Mouse (Mus musculus) WW6 (cell line): Measurements from ENCODE around the gene Iqsec1.

Experiments
- DNase-seq: peaks from one replicate; pipeline ENCODE4 v3.0.0-alpha.2; 2013; ENCODE audit warnings: low read depth, low spot score

The Iqsec1 gene

DNA sequence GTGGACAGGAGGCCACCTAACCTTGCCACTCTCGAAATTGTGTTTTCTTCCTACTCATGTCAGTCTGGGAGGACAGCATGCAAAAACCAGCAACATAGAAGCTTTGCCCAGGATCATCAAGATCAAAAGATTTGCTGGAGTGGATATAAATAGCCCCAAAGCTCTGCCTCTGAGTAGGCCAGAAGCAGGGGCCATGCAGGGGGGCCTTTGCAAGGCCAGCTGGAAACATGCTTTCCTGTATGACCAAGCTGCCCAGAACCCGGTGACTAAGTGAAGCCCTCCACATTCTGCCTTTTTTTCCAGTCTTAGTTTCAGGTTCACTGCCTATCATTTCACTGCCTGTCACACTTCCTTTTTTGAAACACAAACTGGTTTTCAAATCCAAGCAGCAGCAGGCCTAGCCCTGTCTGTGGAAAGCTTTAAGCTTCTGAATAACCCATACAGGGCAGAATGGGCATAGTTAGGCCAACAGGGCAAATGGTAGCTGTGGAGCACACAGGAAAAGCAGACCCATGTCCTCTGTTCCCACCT is 19.1 kb downstream of the Iqsec1 start:
- DNase-seq, result no peak

DNA sequence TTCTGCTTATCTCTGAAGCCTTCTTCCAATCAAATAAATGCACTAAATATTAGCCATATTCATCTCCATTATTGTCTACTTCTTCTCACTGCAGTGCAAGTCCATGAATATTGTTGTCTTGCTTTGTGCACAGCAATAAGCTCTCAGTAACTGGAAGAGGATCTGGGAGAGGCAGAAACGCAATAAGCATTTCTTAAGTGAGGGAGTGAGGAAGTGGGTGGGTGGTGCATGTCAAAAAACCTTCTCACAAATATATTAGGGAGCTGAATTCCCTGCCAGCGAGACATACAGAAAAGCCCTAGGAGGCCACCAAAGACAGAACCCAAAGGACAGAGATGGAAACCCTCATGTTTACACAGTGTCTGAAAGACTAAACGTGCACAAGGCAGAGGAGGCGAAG is 35.1 kb downstream of the Iqsec1 start:
- no peak for DNase-seq

DNA sequence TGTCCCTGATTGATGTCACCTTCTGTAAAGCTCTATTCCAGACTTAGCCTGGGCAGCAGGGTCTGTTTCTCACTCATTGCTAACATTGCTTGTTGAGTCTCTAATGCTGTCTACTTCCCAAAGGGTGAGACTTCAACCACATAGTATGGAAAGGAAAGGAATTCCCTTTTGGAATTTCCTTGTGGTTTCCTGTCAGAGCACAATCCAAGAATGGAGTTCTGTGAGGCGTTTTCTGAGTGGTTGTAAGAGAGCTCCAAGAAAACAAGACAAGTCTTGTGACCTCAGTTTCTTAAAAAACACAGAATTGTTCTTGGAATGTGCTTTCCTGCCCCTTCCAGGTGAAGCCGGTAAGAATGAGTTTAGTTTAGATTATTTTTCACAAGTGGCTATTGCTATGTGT is 37.5 kb downstream of the Iqsec1 start:
- DNase-seq, result no peak

DNA sequence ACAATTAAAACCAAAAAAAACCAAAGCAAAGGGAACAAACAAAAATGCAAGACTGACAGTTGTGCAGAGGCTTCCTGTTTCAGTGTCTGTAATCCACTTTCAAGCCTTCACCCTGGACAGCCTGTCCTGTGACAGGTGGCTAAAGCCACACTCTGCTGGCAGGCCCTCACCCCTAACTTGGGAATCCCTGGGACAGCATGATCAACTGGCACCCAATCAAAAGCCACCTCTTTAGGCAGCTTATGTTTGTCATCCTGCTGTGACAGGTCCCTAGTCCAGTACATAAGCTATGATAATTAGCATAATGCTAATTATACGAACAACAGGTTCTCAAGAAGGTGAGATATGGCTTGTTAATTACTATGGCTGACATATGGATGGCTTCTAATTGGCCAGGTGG is 40.4 kb downstream of the Iqsec1 start:
- DNase-seq, result no peak

DNA sequence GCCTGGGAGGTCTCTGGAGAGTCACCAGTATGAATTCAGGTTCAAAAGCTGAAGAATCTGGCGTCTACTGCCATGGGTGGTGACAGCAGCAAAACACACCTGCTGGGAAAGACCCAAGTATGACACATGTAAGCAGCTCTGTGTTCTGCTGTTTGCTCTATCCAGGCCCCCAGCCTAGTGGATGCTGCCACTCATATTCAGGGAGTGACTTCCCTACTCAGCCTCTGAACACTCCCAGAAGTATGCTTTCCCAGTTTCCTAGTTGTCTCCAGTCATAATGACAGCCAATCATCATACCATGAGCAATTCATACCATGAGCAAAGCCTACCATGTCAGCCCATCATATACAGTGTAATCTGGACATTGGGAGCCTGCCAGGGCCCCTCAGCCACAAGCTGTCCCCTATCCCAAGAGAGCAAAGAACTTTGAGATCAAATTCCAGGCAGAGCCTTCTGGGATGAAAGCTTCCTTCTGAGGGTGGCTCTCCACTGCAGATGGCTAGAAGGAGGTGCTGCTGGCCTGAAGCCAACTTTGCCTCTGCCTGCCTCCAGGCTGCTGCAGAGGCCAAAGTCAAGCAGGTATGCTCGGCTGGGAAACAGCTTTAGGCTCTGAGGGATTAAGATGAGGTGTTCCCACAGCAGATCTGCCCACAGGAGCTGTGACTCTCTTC is 42.8 kb downstream of the Iqsec1 start:
- DNase-seq, result no peak

DNA sequence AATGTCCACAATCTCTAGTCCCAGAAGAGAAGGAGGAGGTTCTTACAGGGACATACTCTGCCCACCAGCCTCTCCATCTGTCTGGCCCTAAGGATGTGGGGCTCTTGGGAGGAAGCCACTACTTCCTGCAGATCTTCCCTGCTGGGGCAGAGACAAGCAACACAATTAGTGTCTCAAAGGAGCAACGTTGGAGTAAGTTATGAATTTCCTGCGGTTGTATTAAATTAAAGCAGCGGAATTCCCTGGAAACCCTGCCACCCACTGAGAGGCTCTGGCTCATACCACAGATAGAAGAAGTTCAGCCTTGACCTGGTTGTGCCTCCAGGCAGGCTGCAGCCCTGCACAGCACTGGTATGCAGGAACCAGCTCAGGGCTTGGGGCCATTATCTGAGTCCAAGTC is 47.2 kb downstream of the Iqsec1 start:
- no peak for DNase-seq

DNA sequence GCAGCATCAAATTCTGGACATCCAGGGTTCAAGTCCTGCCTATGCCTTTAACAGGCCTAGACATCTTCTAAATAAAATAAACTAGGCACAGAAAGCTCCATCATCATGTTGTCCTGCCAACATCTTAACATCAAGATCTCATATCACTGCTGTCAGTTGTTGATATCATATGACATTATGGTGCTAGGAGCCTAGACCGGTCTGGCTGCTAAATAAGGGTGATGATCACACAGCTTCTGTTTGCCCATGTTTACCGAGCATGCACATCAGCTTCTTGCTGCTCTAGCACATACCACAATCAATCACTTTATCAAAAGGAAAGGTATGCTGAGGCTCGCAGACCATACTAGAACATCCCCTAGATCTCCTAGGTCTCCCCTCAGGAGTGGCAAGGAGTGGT is 54.8 kb downstream of the Iqsec1 start:
- no peak for DNase-seq

DNA sequence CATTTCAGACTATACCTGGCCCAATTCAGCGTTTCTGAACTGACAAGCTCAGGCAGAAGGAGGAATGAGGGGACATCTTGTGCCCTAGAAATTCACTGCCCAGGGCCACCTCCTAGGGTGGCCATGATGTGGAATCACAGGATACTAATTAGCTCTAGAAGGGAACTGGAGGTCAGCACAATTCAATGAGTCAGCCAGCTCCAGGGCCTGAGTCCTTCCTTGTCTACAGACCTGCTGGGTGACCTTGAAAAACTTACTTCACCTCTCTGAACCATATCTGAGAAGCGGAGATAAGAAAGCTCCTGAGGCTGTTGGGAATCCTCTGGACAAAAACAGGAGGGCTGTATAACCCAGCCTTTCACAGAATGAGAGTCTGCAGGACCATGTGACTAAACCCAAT is 59.7 kb downstream of the Iqsec1 start:
- no peak for DNase-seq

DNA sequence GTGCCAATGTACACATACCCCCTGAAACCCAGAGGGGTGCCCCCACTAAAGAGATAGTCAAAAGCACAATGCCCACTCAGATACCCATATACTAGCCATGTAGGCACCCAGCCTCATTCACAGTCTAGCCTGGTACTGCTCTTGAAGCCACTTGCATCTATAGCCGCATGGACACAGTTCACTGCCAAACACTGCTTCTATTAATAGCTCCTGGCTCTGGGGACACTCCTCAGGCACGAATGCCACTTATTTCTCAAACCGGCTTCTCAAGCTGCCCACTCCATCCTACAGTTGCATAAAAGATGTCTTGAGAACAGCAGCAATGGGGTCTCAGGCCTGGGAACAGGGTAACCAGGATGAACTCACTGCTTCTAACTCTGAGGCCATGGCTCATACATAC is 63.0 kb downstream of the Iqsec1 start:
- no peak for DNase-seq

DNA sequence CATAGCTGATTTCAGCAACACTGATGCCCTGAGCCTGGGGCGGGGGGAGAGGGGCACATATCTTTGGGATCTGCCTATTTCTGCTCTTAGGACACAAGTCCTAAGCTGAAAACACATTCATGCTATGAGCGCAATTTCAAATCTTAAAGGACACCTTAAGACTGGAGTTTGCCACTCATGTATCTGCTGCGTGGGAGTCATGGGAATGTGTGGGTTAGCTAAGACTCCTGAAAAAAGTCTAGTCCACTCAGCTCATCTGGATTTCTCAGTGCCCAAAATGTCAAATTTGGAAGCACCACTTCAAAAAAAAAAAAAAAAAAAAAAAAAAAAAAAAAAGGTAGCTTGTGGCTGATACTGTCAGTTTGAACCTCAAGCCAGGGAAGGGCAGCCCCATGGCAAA is 63.7 kb downstream of the Iqsec1 start:
- DNase-seq, result no peak

DNA sequence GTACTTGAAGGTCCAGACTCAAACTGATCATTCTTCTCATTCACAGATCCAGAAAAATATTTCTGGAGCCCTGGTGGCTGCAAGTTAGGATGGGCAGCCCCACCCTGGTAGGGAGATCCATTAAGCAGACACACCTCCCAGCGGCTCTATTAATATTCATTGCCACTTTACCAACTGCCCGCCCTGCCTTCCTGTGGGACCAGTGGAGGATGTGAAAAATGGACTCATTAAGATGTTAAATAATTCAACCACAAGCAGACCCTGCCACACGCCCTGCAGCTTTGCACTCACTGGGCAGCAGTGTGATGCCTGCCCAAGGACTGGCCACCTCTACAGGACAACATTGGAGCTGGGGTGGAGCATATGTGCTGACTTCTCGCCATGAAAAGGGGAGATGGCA is 64.1 kb downstream of the Iqsec1 start:
- DNase-seq, result no peak

DNA sequence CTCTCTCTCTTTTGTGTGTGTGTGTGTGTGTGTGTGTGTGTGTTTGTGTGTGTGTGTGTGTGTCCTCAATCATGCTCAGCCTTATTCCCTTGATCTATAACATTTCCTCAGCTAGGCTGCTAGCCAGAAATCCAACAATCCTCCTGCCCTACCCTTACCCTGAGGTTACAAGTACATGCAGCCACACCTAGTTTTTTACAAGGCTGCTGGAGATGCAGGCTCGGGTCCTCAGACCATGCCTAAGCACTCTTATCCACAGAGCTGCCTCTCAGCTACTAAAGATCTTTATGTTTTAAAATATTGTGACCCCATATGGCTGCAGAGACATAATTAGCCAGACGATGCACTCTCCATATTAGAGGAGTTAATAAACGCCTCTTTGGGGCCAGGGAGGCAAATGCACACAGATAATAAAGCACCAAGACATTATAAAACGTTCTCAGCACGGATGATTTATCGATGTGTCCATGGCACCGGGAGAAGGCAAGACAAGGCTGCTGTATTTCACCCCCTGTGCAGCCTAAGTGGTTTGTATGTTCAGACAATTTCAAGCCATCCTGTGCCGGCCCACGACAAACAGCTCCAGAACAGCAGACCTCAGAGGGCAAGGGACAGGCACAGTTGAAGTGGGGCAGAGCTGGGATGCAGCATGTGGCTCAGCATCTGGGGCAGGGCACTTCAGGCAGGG is 67.1 kb downstream of the Iqsec1 start:
- no peak for DNase-seq

DNA sequence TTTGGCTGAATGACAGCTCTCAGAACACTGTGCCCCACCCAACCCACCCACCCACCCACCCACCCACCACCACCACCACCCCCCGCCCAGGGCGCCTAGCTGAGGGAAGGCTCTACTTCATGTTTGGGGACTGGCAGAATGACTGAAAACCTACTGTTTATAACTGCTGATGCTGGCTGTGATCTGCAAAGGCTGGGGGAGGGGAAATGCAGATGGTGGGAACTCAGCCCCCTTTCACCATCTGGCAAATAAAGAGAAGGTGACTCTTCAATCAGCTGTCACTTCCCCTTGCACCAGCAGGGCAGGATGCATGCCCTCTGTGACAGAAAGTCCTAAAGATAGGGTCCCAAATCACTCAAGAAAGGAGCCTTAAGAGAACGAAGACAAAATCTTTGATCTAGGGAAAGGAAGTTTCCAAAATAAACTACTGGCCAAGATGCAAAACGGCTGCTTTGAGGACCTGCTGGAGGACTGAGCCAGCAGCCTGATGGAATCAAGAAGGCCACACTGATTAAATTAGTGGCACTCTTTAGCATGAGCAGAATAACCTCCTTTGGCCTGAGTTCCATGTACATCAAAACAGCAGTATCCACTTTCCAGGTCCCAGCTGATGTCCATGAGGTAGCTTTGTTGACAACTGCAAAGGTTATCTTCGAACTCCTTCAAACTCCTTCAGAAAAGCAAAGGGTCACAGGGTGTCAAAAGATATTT is 67.8 kb downstream of the Iqsec1 start:
- no peak for DNase-seq

DNA sequence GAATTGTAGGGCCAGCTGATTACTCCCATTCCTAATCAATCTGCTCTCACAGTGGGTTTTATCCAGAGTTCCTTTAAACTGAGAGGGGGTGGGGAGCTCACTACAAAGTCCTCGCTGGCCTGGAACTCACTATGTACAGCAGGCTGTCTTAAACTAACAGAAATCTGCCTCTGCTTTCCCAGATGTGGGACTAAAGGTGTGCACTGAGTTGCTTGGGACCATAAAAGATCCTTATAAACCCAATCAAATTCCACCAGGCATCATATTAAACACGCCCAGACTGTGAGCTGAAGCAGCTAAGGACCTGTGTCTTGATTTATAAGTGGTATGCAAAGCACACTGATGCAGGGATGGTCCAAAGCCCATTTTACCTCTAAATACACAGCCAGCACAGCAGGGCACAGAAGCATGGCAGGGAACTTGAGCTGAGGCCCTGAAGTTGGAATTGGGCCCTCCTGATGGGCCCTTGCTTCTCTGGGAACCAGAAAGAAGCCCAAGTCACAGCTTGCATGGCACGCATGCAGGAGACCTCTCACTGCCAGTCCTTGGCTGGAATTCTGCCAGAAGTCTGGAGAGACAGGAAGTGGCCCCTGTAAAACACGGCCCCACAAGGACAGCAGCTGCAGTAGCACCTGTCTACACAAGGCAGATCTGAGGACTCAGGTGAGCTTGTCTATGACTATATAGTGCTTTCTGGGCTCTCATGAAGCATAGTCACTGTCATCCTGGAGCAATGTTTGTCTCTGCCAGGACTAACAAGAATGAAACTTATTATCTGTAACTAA is 68.7 kb downstream of the Iqsec1 start:
- no peak for DNase-seq

DNA sequence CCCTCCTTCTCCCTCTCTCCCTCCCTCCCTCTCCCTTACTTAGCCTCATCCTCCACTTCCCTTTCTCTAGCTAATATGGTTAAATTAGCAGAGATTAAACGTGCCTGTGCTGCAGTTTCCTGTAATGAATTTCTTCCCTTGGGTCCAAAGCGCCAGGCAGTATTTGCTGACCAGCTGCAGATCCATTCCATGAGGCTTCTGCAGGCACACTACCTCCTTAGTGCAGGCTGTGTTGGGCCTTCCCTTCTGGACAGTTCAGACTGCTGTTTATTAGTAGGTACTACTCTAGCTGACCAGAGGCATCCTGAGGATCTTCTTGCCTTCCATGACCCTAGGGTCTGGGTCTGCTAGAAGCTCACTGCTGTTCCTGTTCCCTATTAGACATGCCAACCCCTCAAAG is 72.9 kb downstream of the Iqsec1 start:
- DNase-seq, result no peak

DNA sequence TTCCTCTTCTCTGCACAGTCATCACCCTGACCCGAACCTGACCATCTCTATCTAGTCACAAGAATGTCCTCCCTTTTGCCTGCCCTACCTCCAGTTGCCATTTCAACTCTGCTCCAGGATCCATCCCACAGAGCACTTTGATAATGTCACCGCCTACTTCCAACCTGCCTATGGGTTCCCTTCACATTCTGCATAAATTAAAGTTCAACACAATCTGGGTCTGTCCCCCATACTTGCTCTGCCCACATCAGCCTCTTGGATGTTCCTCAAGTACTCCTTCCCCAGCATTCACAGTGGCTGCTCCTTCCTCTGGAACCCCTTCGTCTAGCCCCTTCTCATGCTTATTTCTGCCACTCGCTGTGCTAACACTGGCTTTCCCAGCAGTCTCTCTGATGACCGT is 74.7 kb downstream of the Iqsec1 start:
- no peak for DNase-seq

DNA sequence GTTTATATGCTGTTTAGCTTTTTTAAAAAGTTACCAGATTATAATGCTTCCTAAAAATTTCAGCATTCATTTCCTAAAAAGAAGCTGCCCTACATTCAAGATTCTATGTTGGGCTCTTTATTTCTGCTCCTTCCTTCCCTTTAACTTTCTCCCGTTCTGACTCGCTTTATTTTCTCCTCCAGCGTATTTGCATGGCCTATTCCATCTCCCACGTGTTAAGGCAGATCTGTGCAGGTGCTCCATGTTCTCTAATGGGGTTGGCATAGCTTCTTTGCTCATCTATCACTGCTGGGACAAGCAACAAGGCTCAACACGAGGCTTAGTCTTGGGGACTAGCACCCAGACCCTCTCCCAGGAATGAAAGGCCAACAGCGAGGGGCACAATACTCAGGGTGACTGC is 75.7 kb downstream of the Iqsec1 start:
- no peak for DNase-seq

DNA sequence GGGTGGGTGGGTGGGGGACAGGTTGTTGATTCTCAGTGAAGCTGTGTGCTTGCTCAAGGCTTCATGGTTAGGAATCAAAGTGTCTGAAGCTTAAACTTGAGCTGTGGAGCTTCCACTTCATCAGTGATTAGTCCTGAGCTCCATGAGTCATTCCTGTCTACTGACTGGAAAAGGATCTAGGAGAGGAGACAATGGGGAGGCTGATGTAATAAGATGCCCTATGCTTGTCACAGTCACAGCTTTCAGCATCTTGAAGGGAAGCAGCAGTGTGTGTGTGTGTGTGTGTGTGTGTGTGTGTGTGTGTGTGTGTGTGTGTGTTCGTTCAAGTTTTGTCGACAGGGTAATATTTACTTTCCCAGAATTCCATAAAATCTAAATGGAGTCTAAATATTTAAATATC is 84.3 kb downstream of the Iqsec1 start:
- no peak for DNase-seq

DNA sequence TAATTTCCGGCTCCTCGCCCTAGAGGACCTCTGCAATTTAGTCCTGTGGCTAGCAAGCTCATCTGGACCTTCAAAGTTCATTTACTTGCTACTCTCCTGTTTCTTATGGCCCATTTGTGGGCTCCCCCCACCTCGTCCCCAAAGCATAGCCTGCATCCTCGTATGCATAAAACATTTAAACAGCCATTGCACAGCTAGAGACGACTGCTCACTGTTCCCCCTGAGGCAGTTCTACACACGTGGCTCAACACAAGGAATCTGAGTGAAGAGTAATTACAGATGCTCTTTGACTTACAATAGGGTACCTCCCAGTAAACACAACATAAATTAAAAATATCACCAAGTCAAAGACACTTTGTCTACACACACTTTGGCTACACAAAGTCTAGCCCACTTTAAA is 88.2 kb downstream of the Iqsec1 start:
- DNase-seq, result no peak

DNA sequence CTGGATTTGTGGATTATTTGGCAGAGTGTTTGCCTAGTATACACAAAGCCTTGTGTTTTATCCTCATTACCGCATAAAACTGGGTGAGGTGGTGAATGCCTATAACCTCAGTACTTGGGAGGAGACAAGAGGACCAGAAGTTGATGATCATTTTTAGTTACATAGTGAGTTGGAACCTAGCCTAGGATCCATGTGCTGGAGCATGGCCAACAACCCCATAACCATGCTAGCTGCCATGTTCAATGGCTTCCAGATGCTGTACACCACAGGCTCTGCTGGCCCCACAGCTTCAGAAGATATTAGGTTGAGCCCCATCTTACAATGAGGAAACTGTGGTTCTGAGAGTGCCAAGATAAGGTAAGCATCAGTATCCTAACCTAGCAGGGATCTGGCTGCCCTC is 89.2 kb downstream of the Iqsec1 start:
- no peak for DNase-seq

DNA sequence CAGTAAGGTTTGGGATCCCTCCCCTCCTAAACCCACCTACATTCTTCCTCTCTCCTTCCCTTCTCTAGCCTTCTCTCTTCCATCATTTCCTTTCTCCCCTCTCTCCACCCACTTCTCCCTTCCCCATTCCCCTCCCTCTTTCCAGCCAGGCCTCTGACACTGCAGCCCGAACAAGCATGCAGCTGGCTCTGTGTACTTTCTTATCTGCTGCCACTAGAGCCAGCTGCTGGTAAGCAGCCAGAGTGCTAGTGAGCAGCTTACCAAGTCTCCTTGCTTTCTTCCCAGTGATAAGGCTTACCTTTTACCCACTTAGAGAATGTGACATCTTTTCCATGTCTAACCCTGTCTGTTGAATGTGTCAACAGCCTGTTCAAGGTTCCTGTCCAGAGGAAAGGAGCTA is 90.4 kb downstream of the Iqsec1 start:
- DNase-seq, result no peak

DNA sequence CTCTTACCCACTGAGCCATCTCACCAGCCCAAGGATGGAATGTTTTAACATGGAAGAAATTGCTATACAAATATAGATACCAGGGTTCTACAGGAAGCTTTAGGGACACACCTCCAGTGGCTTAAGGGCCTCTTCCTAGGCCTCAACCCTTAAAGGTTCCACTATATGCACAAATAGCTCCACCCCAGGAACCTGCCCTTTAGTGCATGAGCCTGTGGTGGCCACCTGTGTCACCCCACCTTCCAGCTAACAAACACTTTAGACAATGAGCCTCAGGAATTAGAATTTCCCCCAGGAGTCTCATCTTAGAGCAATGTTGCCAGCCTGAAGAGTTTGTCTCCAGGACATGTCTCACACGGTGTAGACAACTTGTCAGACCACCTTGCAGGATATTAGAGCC is 96.1 kb downstream of the Iqsec1 start:
- no peak for DNase-seq
